Mouse (Mus musculus) CH12.LX (cell line): ENCODE data around the gene Tmem59l. TPM values are rescaled to one million over a fixed set of nuclear protein-coding genes. Genes with fewer than 3 reads are reported as not detected.

Experiments
- DNase-seq: peaks from one replicate; pipeline ENCODE4 v3.0.0-alpha.2; 2013; ENCODE audit errors: extremely low read depth
- H3K27ac ChIP-seq: 2 replicates; pipeline ENCODE4 v1.5.1; 2012; ENCODE audit warnings: low read depth, mild to moderate bottlenecking, control low read depth, moderate library complexity; ENCODE audit not compliant: insufficient read depth
- H3K27me3 ChIP-seq: replicated peaks from 2 replicates; pipeline ENCODE3; 2012; ENCODE audit warnings: inconsistent platforms
- H3K36me3 ChIP-seq, 2 experiments: replicated peaks in 1 of 2; 2 replicates each; pipeline versions ENCODE3 to v1.6.1; 2012; ENCODE audit warnings: inconsistent platforms in 1 of 2, low read length in 1 of 2, mild to moderate bottlenecking in 1 of 2, mixed read lengths in 1 of 2, moderate library complexity in 1 of 2; ENCODE audit not compliant: control insufficient read depth in 1 of 2, insufficient read depth in 1 of 2
- H3K4me1 ChIP-seq, 2 experiments: 2 replicates each; pipeline ENCODE4 v1.6.1; 2012; ENCODE audit warnings: inconsistent platforms in 1 of 2, moderate library complexity in 1 of 2; ENCODE audit not compliant: insufficient read depth in 2 of 2, control insufficient read depth in 1 of 2
- H3K4me2 ChIP-seq: 2 replicates; pipeline ENCODE4 v1.6.1; 2012; ENCODE audit warnings: low read depth, mild to moderate bottlenecking, control low read depth; ENCODE audit not compliant: poor library complexity, insufficient read depth, severe bottlenecking
- H3K4me3 ChIP-seq, 3 experiments: fragments of 150-350 bp in 1 of 3; sonication (generic) in 1 of 3; replicated peaks in 1 of 3; 2 replicates each; pipeline versions ENCODE3 to v1.5.1; 2011 to 2012; ENCODE audit warnings: low read depth in 2 of 3, low read length in 2 of 3, mild to moderate bottlenecking in 2 of 3, moderate library complexity in 2 of 3, control low read depth in 1 of 3, improper control_type of control experiment in 1 of 3, inconsistent platforms in 1 of 3, mixed read lengths in 1 of 3; ENCODE audit not compliant: poor library complexity in 1 of 3
- H3K79me2 ChIP-seq: replicated peaks from 2 replicates; pipeline ENCODE4 v1.6.1; 2012; ENCODE audit warnings: mild to moderate bottlenecking, moderate library complexity; ENCODE audit not compliant: control insufficient read depth, poor library complexity, insufficient read depth, severe bottlenecking; ENCODE audit errors: extremely low read depth
- H3K9ac ChIP-seq: 2 replicates; pipeline ENCODE4 v1.6.1; 2012; ENCODE audit warnings: low read depth, mild to moderate bottlenecking, control low read depth, moderate library complexity; ENCODE audit not compliant: insufficient read depth
- H3K9me3 ChIP-seq: replicated peaks from 2 replicates; pipeline ENCODE3; 2012; ENCODE audit warnings: low read length, inconsistent platforms, mixed read lengths
- BHLHE40 ChIP-seq: IDR thresholded peaks from 2 replicates; pipeline ENCODE4 v1.6.1; 2011; ENCODE audit warnings: mild to moderate bottlenecking, low read depth, low read length, improper control_type of control experiment
- CHD1 ChIP-seq: IDR thresholded peaks from 2 replicates; pipeline ENCODE4 v1.6.1; 2012; ENCODE audit warnings: low read depth, low read length, improper control_type of control experiment, inconsistent platforms
- CTCF ChIP-seq, 2 experiments: IDR thresholded peaks in 1 of 2; conservative IDR thresholded peaks in 1 of 2; 2 replicates each; pipeline ENCODE4 v1.5.1; 2011 to 2012; ENCODE audit warnings: low read depth in 2 of 2, low read length in 2 of 2, improper control_type of control experiment in 1 of 2, inconsistent platforms in 1 of 2, mild to moderate bottlenecking in 1 of 2, moderate library complexity in 1 of 2
- ELF1 ChIP-seq: IDR thresholded peaks from 2 replicates; pipeline ENCODE4 v1.6.1; 2014; ENCODE audit warnings: low read depth, mild to moderate bottlenecking, inconsistent platforms, low read length, improper control_type of control experiment
- GABPA ChIP-seq: IDR thresholded peaks from 2 replicates; pipeline ENCODE4 v1.6.1; 2012; ENCODE audit warnings: low read depth, low read length, improper control_type of control experiment, inconsistent platforms; ENCODE audit not compliant: insufficient replicate concordance
- HCFC1 ChIP-seq: IDR thresholded peaks from 2 replicates; pipeline ENCODE4 v1.6.1; 2012; ENCODE audit warnings: low read depth, mild to moderate bottlenecking, inconsistent platforms, low read length, improper control_type of control experiment
- JUN ChIP-seq: IDR thresholded peaks from 2 replicates; pipeline ENCODE4 v1.6.1; 2011; ENCODE audit warnings: low read depth, mild to moderate bottlenecking, low read length, improper control_type of control experiment, moderate library complexity; ENCODE audit not compliant: insufficient read depth
- KAT2A ChIP-seq: IDR thresholded peaks from 2 replicates; pipeline ENCODE4 v1.6.1; 2012; ENCODE audit warnings: low read length, improper control_type of control experiment, inconsistent platforms; ENCODE audit not compliant: insufficient replicate concordance
- MAFK ChIP-seq: IDR thresholded peaks from 2 replicates; pipeline ENCODE4 v1.6.1; 2011; ENCODE audit warnings: low read length, improper control_type of control experiment; ENCODE audit not compliant: insufficient replicate concordance
- MAZ ChIP-seq: IDR thresholded peaks from 2 replicates; pipeline ENCODE4 v1.6.1; 2012; ENCODE audit warnings: low read depth, mild to moderate bottlenecking, inconsistent platforms, low read length, improper control_type of control experiment, moderate library complexity
- MEF2A ChIP-seq: IDR thresholded peaks from 2 replicates; pipeline ENCODE4 v1.6.1; 2014; ENCODE audit warnings: low read depth, mild to moderate bottlenecking, inconsistent platforms, low read length, improper control_type of control experiment, borderline replicate concordance
- NELFE ChIP-seq: IDR thresholded peaks from 2 replicates; pipeline ENCODE4 v1.6.1; 2011; ENCODE audit warnings: low read depth, low read length, improper control_type of control experiment
- PAX5 ChIP-seq: IDR thresholded peaks from 2 replicates; pipeline ENCODE4 v1.6.1; 2012; ENCODE audit warnings: low read length, inconsistent platforms, mixed read lengths
- SIN3A ChIP-seq: IDR thresholded peaks from 2 replicates; pipeline ENCODE4 v1.6.1; 2012; ENCODE audit warnings: low read length, improper control_type of control experiment, inconsistent platforms
- TCF12 ChIP-seq: IDR thresholded peaks from 2 replicates; pipeline ENCODE4 v1.6.1; 2014; ENCODE audit warnings: low read depth, mild to moderate bottlenecking, inconsistent platforms, low read length, improper control_type of control experiment
- UBTF ChIP-seq: IDR thresholded peaks from 2 replicates; pipeline ENCODE4 v1.6.1; 2012; ENCODE audit warnings: low read depth, mild to moderate bottlenecking, inconsistent platforms, low read length, improper control_type of control experiment, moderate library complexity
- USF1 ChIP-seq: IDR thresholded peaks from 2 replicates; pipeline ENCODE4 v1.6.1; 2014; ENCODE audit warnings: low read depth, mild to moderate bottlenecking, inconsistent platforms, low read length, improper control_type of control experiment
- USF2 ChIP-seq: conservative IDR thresholded peaks from 2 replicates; pipeline ENCODE4 v1.6.1; 2011; ENCODE audit warnings: low read depth, low read length, improper control_type of control experiment
- ZC3H11A ChIP-seq: IDR thresholded peaks from 2 replicates; pipeline ENCODE4 v1.6.1; 2012; ENCODE audit warnings: low read depth, mild to moderate bottlenecking, inconsistent platforms, low read length, improper control_type of control experiment
- ZKSCAN1 ChIP-seq: IDR thresholded peaks from 2 replicates; pipeline ENCODE4 v1.6.1; 2012; ENCODE audit warnings: low read depth, inconsistent platforms, low read length, improper control_type of control experiment, borderline replicate concordance
- ZMIZ1 ChIP-seq: IDR thresholded peaks from 2 replicates; pipeline ENCODE4 v1.6.1; 2012; ENCODE audit warnings: low read depth, mild to moderate bottlenecking, inconsistent platforms, low read length, improper control_type of control experiment
- ZNF384 ChIP-seq: IDR thresholded peaks from 2 replicates; pipeline ENCODE4 v1.6.1; 2012; ENCODE audit warnings: low read depth, low read length, improper control_type of control experiment, inconsistent platforms
- dilution Hi-C: fragments of 300-500 bp; cut with MboI; formaldehyde crosslinking; loops from 2 replicates; pipeline ENCODE4 v1.14.3; 2020; ENCODE audit warnings: low sequenced_read_pairs; ENCODE audit not compliant: extremely low pct_unique_long_range_greater_than_20kb, extremely low pct_ligation_motif_present
- in situ Hi-C: fragments of 300-500 bp; cut with MboI; formaldehyde crosslinking; loops from 3 replicates; pipeline ENCODE4 v1.14.3; 2019; ENCODE audit warnings: low sequenced_read_pairs, low pct_ligation_motif_present, low pct_unique_long_range_greater_than_20kb, mixed read lengths
- polyA plus RNA-seq: library from polyadenylated mRNA; unstranded; fragments of >175 nt; gene quantifications from 2 replicates; pipeline ENCODE4 v1.2.1, GENCODE M21; 2012; ENCODE audit warnings: low read depth; ENCODE audit not compliant: insufficient read length
- total RNA-seq, 2 experiments: library from RNA; depleted of rRNA; stranded (reverse); fragments of 300-350 nt in 1 of 2; fragments of >200 nt in 1 of 2; gene quantifications; 2 replicates each; pipeline ENCODE4 v1.2.3; 2012 to 2014

Gene Tmem59l
- total and polyA plus RNA-seq, 3 experiments = not detected

- H3K9ac ChIP-seq = no peak overlapping the region
- peaks cover under 1 to 56% of the 10 kb centered on the region in 2 experiments for H3K36me3 ChIP-seq
- H3K4me1 ChIP-seq = peaks cover 0 to 7% of the 10 kb centered on the region in 2 experiments; a peak in 1 of 4 replicates
- no peak overlapping the region for H3K27ac ChIP-seq
- H3K27me3 ChIP-seq = no peaks in the 10 kb centered on the region
- dilution Hi-C loops = no loop called here
- TF ChIP-seq SIN3A (no peak), MAZ (no peak), ELF1 (no peak), GABPA (no peak), USF2 (no peak), CHD1 (no peak), KAT2A (no peak), CTCF (conservative IDR thresholded peaks at IDR 0.05 in 1 of 2, IDR thresholded peaks at IDR 0.05 in 1 of 2; ENCODE audit: low read depth in 2 of 2, low read length in 2 of 2) (no peak), NELFE (no peak), MAFK (no peak), UBTF (no peak), JUN (no peak), ZC3H11A (no peak), ZNF384 (no peak), PAX5 (no peak), MEF2A (no peak), ZMIZ1 (no peak)
- peaks cover 8% of the 10 kb centered on the region for H3K9me3 ChIP-seq
- H3K4me2 ChIP-seq = no peak overlapping the region
- H3K4me3 ChIP-seq = no peak overlapping the region
- no peak for DNase-seq
- H3K79me2 ChIP-seq = no peaks in the 10 kb centered on the region
- in situ Hi-C loops = no loop called here
These were observed 29.3 kb downstream of the Tmem59l start for GRCm38 (mm10) chr8:70457882-70458281.

DNA sequence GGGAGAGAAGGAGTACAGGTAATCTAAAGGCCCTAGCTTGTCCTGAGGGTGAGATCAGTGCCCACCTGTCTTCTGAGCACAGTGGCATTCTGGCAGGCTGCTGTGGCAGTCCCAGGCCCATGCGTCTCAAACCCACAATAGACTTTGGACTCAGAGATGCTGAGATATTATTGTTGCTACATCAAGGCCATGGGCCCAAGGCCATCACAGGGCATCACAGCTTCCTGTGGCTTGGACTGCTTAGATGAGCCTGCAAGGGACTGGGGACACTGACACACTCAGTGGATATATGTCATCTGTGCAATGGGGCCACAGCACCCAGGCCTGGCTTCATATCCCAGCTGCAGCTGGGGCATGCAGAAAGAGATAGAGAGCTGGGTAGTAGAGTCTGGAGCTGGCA lies 30.2 kb downstream of the Tmem59l start:
- dilution Hi-C loops = no loop called here
- Histone ChIP-seq H3K4me3 (no peak overlapping the region), H3K9ac (no peak overlapping the region), H3K27me3 (no peaks in the 10 kb centered on the region), H3K27ac (no peak overlapping the region), H3K9me3 (peaks cover 13% of the 10 kb centered on the region), H3K4me1 (peaks cover 0 to 7% of the 10 kb centered on the region in 2 experiments; a peak in 1 of 4 replicates), H3K36me3 (peaks cover 9 to 59% of the 10 kb centered on the region in 2 experiments), H3K79me2 (no peaks in the 10 kb centered on the region), H3K4me2 (no peak overlapping the region)
- no peak for DNase-seq
- in situ Hi-C loops = no loop called here
- TF ChIP-seq MAFK = no peak
- no peak for TF ChIP-seq JUN
- TF ChIP-seq KAT2A = no peak
- TF ChIP-seq BHLHE40 = no peak
- no peak for TF ChIP-seq TCF12
- no peak for TF ChIP-seq HCFC1
- no peak for TF ChIP-seq ZKSCAN1
- TF ChIP-seq NELFE = no peak
- no peak for TF ChIP-seq USF1
- TF ChIP-seq UBTF = no peak
